Mouse (Mus musculus): Measurements from ENCODE around the gene Acsf2. TPM values are rescaled to one million over a fixed set of nuclear protein-coding genes. Genes with fewer than 3 reads are reported as not detected.
"Not testable (repeated sequence)": the region's sequence is repeated elsewhere in the genome, so short reads cannot be mapped to it uniquely, and the experiment has no call there.

Acsf2 gene
- polyA plus RNA-seq (2012; rRNA removed): 19.8 and 31.8 TPM in 2 replicates

DNA sequence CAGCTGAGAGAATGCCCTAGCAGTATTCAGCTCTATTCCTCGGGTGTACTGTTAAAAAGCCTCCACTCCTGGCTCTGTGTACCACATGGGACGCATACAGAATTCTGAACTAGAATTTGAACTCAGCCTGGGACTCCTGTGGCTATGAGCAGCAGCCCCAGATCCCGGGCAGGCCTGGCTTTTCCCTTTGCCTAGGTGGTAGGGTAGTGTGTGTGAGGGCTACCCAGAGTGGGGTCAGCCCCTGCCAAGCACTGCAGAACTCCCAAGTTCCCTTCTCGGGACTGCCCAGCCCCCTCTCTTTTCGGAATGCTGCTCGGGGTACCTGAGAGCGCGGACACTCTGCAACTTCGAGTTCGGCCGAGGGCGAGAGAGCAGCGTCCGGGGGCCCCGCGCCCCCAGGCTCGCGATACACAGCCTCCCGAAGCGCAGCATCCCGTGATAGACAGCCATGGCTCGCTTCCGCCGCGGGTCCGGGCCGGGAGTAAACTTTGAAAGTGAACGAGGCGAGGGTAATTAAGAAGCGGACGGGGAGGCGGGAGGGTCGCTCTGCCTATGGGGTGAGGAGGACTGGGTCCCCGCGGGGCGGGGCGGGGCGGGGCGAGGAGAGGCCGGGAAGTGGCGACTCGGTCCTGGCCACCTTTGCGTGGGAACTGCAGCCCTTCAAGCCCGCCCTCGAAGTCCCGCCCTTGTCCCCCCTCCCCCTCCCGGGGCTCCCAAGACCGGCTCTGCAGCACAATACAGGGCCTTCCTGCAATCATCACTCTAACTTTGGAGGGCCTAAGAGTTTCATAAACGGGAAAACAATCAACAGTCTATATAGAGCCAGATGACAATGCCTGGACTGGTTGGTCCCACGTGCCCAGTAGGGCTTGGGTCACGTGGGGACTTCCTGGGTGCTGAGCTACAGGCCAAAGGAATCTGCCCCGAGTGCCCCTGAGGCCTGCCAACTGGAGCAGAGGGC lies at the start of gene Acsf2:
Gene Acsf2 (minus strand): TSS at position 551 of the 961 bp plus-strand sequence.
- under 1% methylated on average over 52 of the region's 52 CpGs for WGBS
- DNase-seq (ENCODE audit: low read depth, low spot score): no peak

- 92% methylated on average over 7 of the region's 7 CpGs for WGBS
- not testable (repeated sequence) for DNase-seq (ENCODE audit: low read depth, low spot score)
Observed at GRCm38 (mm10) chr11:94651241-94651640, 49.6 kb upstream of the Acsf2 start.

DNA sequence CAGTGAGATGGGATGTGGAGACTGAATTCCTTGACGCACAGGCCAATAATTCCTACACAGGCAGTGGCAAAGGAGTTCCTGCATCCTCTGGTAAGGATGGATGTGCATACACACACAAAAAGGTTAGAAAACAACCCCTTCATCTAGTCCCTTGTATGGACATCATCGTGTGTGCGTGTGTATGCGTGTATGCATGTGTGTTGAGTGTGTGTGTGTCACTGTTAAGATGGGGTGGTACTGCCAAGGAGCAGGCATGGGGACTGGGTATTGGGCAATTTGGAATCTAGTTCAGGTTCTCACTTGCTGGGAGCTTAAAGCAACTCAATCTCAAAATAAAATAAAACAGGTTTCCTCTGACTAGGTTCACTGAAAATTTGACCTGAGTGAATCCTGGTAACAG lies 44.8 kb upstream of the Acsf2 start:
- DNase-seq (ENCODE audit: low read depth, low spot score): no peak
- 96% methylated on average over 4 of the region's 4 CpGs for WGBS

- WGBS: 85% methylated on average over 8 of the region's 8 CpGs
- DNase-seq (ENCODE audit: low read depth, low spot score): no peak
Observed at GRCm38 (mm10) chr11:94644461-94645219, 43.0 kb upstream of the Acsf2 start.

- WGBS: 87% methylated on average over 5 of the region's 5 CpGs
- no peak for DNase-seq (ENCODE audit: low read depth, low spot score)
Observed at GRCm38 (mm10) chr11:94634431-94634830, 32.8 kb upstream of the Acsf2 start.

DNA sequence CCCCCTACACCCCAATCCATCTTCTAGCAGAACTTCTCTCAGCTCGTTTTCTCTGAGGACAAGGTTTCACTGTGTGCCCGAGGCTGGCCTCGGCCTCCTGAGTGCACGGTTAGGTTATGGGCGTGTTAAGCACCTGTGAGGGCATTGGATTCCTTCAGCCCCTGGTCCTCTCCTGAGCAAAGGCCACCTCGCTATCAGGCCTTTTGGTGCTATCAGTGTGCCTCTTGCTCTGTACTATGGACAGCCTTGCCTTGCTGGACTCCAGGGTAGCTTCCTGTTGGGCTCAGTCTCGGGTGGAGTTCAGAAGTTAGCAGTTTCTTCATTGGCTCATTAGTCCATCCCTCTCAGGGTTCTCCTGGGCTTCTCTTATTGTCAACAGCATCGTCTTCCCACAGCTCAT lies 31.3 kb upstream of the Acsf2 start:
- 45% methylated on average over 8 of the region's 8 CpGs for WGBS

DNA sequence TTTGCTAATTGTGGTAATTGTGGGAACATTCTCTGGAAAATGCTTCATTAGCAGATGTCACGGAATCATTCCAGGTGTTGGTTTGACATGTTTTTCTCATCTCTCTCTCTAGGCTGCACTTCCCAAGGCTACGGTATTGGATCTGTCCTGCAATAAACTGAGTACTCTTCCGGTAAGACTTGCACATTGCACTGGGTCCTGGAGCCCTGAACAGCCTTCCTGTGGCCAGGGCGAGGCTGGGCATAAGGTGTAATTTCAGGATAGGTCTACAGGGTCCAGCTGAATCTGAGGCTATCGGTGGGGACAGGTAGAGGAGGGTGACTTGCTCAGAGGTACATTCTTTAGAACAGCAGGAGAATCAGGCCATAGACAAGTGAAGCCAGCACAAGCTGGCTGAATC lies 30.3 kb upstream of the Acsf2 start:
- 64% methylated on average over 5 of the region's 5 CpGs for WGBS

More for the DNA sequence above, 31.3 kb upstream of the Acsf2 start:
- DNase-seq (ENCODE audit: low read depth, low spot score): no peak

DNA sequence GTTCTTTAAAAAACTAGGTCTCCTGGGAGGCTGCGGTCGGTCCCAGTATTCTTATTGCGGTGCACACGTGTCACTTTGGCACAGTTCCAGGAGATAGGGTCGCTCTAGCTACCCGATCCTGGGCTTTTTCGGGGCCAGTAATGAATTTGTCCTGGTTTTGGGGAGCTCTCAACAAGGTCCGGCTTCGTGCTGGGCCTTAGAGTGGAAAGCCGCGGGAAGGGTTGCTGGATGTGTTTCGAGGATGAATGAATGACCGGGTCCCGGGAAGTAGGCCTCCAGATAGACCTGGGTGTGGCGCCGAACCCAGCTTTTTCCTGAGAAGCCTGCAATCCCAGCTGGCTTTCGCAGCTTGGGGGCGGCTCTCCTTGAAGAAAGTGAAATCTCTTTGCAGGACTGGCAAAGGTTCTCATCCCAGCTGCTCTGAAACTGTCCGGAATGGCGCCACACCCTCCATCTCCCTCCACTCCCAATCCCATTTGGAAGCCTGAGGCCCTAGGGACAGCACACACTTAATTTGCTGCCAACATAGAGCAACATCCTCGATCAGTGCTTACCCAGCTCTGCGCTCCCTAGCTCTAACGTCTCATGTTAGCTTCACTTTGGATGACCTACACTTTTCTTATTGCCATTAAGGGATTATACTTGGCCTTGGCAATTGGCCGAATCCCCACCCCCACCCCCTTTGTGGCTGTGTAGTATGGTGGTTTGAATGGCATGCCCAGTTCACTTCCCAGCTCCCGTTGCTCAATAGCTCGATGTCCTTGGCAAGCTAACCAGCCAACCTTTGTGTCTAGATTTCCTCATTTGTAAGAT lies 28.7 kb upstream of the Acsf2 start:
- 3% methylated on average over 26 of the region's 26 CpGs for WGBS
- DNase-seq (ENCODE audit: low read depth, low spot score): no peak

More for the DNA sequence above, 30.3 kb upstream of the Acsf2 start:
- DNase-seq (ENCODE audit: low read depth, low spot score): no peak

DNA sequence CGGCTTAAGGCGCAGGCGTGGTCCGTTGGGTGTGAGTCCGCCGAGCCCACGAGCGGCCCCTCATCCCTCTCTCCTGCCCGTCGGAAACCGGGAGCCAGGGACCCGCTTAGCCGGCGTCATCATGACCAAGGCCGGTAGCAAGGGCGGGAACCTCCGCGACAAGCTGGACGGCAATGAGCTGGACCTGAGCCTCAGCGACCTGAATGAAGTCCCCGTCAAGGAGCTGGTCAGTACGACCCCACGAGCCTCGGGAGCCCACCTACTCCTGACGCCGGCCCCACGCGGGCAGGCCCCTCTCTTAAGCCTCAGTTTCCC lies 28.2 kb upstream of the Acsf2 start:
- WGBS: under 1% methylated on average over 28 of the region's 28 CpGs
- DNase-seq (ENCODE audit: low read depth, low spot score): no peak

DNA sequence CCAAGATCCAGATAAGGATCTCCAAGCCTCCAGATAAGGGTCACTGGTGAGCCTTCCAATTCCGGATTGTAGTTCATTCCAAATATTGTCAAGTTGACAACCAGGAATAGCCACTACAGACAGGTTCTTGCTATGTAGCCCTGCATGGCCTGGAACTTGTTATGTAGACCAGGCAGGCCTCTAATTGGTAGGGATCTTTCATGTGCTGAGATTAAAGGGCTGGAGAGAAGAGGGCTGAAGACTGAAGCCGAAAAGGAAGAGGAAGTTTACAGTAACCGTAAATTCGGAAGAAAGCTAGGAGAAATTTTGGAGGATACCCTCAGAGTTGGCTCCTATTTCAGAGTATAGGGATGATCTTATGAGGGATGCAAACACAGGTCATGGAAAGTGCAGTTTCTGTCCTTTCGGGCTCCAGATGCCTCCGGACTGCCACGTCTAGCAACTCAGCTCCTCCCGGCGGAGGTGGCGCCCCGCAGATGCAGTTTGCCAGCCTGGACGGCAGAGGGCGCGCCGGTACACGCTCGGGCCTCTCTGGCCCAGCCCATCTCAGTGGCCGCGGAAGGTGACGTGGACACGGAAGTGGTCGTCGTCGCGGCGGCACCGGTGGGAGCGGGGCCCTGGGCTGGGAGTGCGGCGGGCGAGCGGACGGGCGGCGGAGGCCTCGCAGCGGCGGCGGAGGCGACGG lies 27.7 kb upstream of the Acsf2 start, which contains the start of gene Lrrc59:
Gene Lrrc59 (plus strand): TSS at position 569 of the 685 bp plus-strand sequence.
- 3% methylated on average over 41 of the region's 41 CpGs for WGBS
- DNase-seq (ENCODE audit: low read depth, low spot score): peak; percentile 72

GRCm38 (mm10) chr11:94622162-94622561 lies 20.5 kb upstream of the Acsf2 start:
- no peak for DNase-seq (ENCODE audit: low read depth, low spot score)
- 76% methylated on average over 2 of the region's 2 CpGs for WGBS

DNA sequence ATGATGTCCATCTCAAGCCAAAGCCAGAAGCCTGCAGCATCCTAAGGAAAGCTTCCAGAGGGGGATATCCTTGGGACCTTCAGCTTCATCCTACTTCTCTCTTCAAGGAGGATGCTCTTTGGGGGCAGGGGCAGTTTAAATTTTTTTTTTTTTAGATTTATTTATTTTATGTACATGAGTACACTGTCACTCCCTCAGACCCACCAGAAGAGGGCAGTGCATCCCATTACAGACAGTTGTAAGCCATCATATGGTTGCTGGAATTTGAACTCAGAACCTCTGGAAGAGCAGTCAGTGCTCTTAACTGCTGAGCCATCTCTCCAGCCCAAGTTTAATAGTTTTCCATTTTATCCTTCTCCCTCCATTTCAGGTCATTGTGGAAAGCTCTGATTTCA lies 19.8 kb upstream of the Acsf2 start:
- no peak for DNase-seq (ENCODE audit: low read depth, low spot score)

- no peak for DNase-seq (ENCODE audit: low read depth, low spot score)
- 47% methylated on average over 6 of the region's 6 CpGs for WGBS
Observed at GRCm38 (mm10) chr11:94620766-94621457, 19.2 kb upstream of the Acsf2 start.

DNA sequence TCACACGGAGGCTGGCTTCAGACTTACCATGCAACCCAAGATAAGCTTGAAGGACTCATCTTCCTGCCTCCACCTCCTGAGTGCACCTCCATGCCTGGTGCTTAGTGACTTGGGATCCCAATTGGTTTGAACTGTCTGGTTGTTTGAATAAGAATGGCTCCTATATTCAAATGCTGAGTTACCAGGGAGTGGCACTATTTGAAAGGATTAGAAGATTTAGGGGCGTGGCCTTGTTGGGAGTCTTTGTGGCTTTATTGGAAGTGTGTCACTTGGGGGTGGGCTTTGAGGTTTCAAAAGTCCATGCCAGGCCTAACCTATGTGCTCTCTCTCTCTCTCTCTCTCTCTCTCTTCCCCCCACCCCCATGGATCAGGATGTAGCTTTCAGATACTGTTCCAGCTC lies 16.0 kb upstream of the Acsf2 start:
- no peak for DNase-seq (ENCODE audit: low read depth, low spot score)
- 93% methylated on average over 2 of the region's 2 CpGs for WGBS

DNA sequence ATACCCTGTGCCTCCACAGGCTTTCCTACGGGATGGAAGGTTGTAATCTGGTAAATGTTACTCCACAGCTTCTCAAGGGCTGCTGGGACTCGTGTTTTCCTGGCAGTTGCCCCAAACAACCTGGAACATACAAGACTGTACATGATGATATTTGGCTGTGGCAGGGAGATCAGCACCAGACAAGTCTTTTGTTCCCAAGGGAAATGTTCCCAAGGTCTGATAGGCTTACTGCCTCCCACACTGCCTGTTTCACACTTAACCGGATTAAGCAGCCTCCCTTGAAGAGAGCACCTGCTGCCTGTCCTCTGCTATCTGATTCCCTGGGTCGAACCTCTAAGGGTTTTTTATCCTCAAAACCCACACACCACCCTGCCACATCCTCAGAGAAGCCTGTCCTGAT lies 13.8 kb upstream of the Acsf2 start:
- WGBS: 53% methylated on average over 4 of the region's 4 CpGs
- DNase-seq (ENCODE audit: low read depth, low spot score): no peak

DNA sequence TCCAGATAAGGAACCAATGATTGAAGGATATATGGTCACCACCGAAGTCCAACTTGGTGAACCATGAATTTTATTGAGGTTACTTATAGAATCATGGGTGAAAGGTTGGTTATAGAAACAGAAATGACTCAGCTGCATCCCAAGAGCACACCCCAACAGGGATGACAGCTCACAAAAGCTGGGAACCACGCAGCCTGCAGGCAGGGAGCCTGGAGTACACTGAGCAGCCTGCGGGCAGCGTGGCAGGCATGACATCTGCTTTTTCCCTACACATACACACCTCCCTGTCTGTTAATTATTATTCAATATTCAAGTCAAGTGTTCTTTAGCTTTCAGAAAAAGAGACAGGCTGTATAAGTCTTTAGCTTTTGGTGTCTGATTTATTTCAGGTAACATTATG lies 12.9 kb upstream of the Acsf2 start:
- WGBS: 25% methylated on average over 4 of the region's 4 CpGs
- no peak for DNase-seq (ENCODE audit: low read depth, low spot score)

DNA sequence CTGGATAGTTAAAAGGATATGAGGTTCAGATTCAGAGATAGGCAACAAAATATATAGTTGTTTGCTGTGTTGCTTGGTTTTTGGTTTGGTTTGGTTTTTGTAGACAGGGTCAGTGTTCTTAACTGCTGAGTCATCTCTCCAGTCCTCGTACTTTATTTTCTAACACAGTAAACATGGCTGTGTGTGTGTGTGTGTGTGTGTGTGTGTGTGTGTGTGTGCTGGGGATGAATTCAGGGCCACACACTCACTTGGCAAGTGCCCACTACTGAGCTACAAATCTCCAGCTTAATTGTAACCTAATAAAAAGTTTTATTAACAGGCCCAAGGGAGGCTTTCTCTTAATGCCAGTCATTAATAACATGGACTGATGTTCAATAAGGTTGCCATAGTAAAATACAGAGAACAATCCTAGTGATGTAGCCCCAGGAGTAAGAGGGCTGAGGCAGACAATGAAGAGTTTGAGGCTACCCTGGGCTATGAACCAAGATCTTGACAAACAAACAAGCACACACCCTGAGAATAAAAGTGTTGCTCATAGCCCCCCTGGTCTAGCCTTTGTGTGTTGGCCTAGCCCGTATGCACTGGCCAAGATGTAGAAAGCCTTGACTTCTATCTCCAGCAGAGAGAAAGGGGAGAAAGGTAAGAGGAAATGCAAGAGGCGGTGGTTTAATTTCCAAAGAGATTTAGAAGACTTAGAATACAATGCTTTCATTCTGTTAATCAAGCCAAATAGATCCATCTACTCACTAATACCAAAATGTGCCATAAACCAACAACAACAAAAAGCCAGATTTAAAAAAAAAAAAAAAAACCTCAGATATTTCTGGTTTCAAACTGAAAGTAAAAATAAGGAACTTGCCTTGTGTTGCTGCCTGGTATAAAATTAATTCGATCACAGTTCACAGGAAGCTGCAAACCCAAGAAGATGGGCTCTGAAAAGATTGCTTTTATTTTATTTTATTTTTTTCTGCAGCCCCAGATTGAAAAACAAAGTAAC lies 9.4 kb upstream of the Acsf2 start:
- no peak for DNase-seq (ENCODE audit: low read depth, low spot score)
- 54% methylated on average over 4 of the region's 4 CpGs for WGBS
